Mouse (Mus musculus) ES-Bruce4 (cell line): ENCODE measurements around the gene Atp11c. TPM values are rescaled to one million over a fixed set of nuclear protein-coding genes. Genes with fewer than 3 reads are reported as not detected.
A peak's percentile ranks its signal among the peaks of the same experiment; 100 is the strongest.

ENCODE experiments used
- H3K27ac ChIP-seq: 2 replicates; pipeline ENCODE4 v1.5.1; 2012; ENCODE audit warnings: low read length, inconsistent platforms; ENCODE audit not compliant: insufficient read depth
- H3K27me3 ChIP-seq: 2 replicates; pipeline ENCODE4 v1.6.1; 2012; ENCODE audit warnings: mild to moderate bottlenecking, low read length, inconsistent platforms; ENCODE audit not compliant: control insufficient read depth, poor library complexity, insufficient read depth, severe bottlenecking
- H3K36me3 ChIP-seq: 2 replicates; pipeline ENCODE4 v1.6.1; 2012; ENCODE audit warnings: inconsistent platforms, mild to moderate bottlenecking, low read length, moderate library complexity; ENCODE audit not compliant: control insufficient read depth, poor library complexity, insufficient read depth, severe bottlenecking
- H3K4me1 ChIP-seq: one replicate; pipeline ENCODE4 v1.8.1; 2011; ENCODE audit warnings: low read length; ENCODE audit not compliant: control insufficient read depth, insufficient read depth
- H3K4me3 ChIP-seq: 2 replicates; pipeline ENCODE4 v1.5.1; 2011; ENCODE audit warnings: low read depth, mild to moderate bottlenecking, low read length
- H3K9ac ChIP-seq: 2 replicates; pipeline ENCODE4 v1.6.1; 2012; ENCODE audit warnings: low read depth, mild to moderate bottlenecking, inconsistent platforms; ENCODE audit not compliant: poor library complexity, severe bottlenecking
- H3K9me3 ChIP-seq: replicated peaks from 2 replicates; pipeline ENCODE4 v1.6.1; 2012; ENCODE audit warnings: mild to moderate bottlenecking, low read length, inconsistent platforms; ENCODE audit not compliant: control insufficient read depth, poor library complexity, insufficient read depth, severe bottlenecking
- CTCF ChIP-seq: IDR thresholded peaks from one replicate; pipeline ENCODE4 v1.8.1; 2011; ENCODE audit warnings: low read depth, low read length
- EP300 ChIP-seq: IDR thresholded peaks from 2 replicates; pipeline ENCODE4 v1.6.1; 2011; ENCODE audit warnings: low read depth, low read length; ENCODE audit not compliant: insufficient read depth
- POLR2A ChIP-seq: IDR thresholded peaks from one replicate; pipeline ENCODE4 v1.8.1; 2011; ENCODE audit warnings: low read length; ENCODE audit not compliant: insufficient read depth
- polyA plus RNA-seq: library from polyadenylated mRNA; stranded (reverse); fragments of >200 nt; gene quantifications from 2 replicates; pipeline ENCODE4 v1.2.4, GENCODE M21; 2011; ENCODE audit warnings: low read depth; ENCODE audit not compliant: missing spikeins, insufficient read depth, insufficient read length

The Atp11c gene
- polyA plus RNA-seq, 1 experiment: 17.1 TPM

DNA sequence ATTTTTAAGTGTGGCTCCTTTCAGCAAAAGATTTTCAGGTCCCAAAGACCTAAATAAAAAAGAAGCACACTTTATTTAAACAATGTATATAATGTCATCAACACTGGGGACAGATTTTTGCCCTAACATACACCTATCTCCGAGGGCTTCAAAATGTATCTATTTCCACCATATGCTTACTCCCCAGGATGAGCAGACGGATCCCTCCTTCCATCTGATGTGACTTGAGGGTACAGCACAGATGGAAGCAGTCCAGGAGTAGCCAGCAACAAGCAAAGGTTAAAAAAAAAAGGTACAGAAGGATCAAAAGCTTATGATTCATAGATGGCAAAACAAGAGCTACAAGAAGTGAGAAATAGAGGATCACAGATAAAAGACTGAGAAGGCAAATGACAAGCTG is 300.2 kb downstream of the Atp11c start:
- Histone ChIP-seq H3K9ac (no peak overlapping the region), H3K27me3 (no peaks in the 10 kb centered on the region)
- TF ChIP-seq EP300 (no peak), CTCF (no peak), POLR2A (no peak)

DNA sequence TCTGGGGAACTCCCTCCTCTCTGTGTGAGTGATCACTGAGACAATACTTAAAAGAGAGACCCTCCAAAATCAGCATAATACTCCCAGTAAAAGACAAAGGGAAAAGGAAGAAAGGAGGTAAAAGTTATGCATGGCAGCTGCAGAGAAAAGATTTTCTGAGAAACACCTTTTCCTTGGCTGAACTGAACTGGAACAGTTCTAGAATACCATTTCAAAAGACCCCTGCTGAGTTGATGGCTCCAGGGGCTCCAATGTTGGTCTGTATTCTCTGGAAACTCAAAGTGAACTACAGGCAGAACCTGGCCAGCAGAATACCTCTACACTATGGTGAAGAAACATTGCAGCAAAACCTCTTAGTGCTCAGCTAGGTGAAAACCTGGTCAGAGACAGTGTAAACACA is 337.2 kb downstream of the Atp11c start:
- H3K9me3 ChIP-seq: no peaks in the 10 kb centered on the region
- no peaks in the 10 kb centered on the region for H3K4me1 ChIP-seq
- H3K27me3 ChIP-seq: no peaks in the 10 kb centered on the region
- H3K27ac ChIP-seq: no peak overlapping the region
- H3K36me3 ChIP-seq: no peaks in the 10 kb centered on the region
- H3K9ac ChIP-seq: no peak overlapping the region
- H3K4me3 ChIP-seq: no peak overlapping the region
- no peak for TF ChIP-seq POLR2A
- TF ChIP-seq CTCF: no peak
- TF ChIP-seq EP300: no peak

More for the DNA sequence above, 300.2 kb downstream of the Atp11c start:
- H3K27ac ChIP-seq: no peak overlapping the region
- H3K4me3 ChIP-seq: no peak overlapping the region
- no peaks in the 10 kb centered on the region for H3K9me3 ChIP-seq
- no peaks in the 10 kb centered on the region for H3K36me3 ChIP-seq
- no peaks in the 10 kb centered on the region for H3K4me1 ChIP-seq

DNA sequence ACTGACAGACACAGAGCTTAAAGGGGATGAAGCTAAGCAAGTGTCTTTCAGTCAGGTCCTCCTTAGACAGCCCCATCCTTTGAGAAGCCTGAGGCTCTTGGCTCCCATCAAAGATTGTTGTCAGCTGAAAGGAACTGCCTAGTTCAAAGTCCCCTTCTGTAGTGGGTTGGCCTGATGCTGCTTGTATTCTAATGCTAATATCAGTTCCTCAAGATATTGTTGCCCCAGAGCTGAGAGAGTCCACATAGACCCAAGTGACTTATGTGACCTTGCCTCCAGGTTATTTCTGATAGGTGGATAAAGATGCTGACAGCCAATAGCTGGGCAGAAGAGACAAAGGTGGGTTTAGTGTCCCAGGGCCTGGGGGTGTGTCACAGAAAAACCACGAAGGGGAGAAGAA is 404.8 kb downstream of the Atp11c start:
- no peak overlapping the region for H3K9ac ChIP-seq
- peaks cover 4% of the 10 kb centered on the region for H3K9me3 ChIP-seq
- H3K27me3 ChIP-seq: no peaks in the 10 kb centered on the region
- no peaks in the 10 kb centered on the region for H3K36me3 ChIP-seq
- no peaks in the 10 kb centered on the region for H3K4me1 ChIP-seq
- H3K4me3 ChIP-seq: no peak overlapping the region
- TF ChIP-seq CTCF (no peak), EP300 (0 out of 2 replicates have a peak, but pooled peaks have one; percentile 4)
- no peak overlapping the region for H3K27ac ChIP-seq

DNA sequence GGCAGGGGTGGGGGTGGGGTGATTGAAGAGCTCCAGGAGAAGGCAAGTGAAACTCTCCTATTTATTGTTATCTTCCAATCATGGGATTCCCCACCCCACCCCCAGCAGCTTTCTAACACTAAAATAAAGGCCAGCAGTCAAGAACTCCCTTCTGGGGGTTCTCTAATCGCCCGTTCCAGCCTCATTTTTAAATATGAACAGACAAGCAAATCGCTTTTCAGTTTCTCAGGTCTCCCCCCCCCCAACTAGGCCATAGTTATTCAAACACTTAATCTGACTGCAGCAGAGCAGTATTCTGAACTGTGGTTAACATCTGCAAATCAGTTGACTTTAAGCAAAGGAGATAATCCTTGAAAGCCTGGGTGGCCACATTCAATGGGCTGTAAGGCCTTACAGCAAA is 409.9 kb downstream of the Atp11c start:
- H3K27ac ChIP-seq: no peak overlapping the region
- H3K4me3 ChIP-seq: no peak overlapping the region
- H3K4me1 ChIP-seq: peaks cover 2% of the 10 kb centered on the region
- no peaks in the 10 kb centered on the region for H3K36me3 ChIP-seq
- peaks cover 4% of the 10 kb centered on the region for H3K9me3 ChIP-seq
- H3K9ac ChIP-seq: no peak overlapping the region
- TF ChIP-seq POLR2A (no peak), CTCF (no peak), EP300 (no peak)
- no peaks in the 10 kb centered on the region for H3K27me3 ChIP-seq

DNA sequence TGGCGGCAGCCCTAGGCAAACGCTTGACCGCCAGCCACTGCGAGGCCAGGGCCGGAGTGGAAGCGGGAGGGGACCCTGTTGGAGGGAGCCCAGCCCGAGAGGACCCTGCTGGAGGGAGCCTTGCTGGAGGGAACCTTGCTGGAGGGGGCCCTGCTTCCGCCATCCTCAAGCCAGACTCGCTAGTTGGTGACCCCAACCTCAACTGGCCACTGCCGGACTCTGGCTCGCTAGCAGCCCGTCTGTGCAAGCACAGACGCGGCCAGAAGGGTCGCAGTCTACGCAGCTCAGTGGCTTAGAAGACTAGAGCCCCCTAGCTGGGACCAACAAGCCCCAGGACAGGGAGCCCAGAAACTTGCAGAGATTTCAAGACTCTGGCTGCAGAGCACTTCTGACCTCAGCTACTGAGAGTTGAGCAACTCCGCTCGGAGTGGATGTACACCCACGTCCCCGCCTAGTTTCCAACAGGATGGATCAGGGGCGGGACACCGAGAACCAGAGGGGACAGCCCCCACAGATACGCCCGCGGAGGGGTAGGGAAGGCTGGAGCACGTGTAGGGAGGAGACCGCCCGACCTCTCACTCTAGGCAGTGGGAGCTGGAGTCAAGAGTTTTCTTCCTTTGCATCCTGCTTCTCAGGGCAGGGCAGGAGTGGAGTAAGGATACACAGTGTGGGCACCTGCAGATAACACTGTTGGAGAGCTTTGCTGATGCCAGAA is 413.6 kb downstream of the Atp11c start, which contains the start of gene Mcf2:
Mcf2 (minus strand) TSS at position 346 of the 715 bp plus-strand sequence.
- H3K36me3 ChIP-seq: no peaks in the 10 kb centered on the region
- H3K27me3 ChIP-seq: no peaks in the 10 kb centered on the region
- TF ChIP-seq EP300 (no peak), CTCF (no peak), POLR2A (no peak)
- H3K4me1 ChIP-seq: peaks cover 2% of the 10 kb centered on the region
- peak within 1 kb of the TSS; percentile 52 for H3K9ac ChIP-seq
- H3K27ac ChIP-seq: peak within 1 kb of the TSS; percentile 69
- no peaks in the 10 kb centered on the region for H3K9me3 ChIP-seq
- peak within 1 kb of the TSS; percentile 68 for H3K4me3 ChIP-seq

DNA sequence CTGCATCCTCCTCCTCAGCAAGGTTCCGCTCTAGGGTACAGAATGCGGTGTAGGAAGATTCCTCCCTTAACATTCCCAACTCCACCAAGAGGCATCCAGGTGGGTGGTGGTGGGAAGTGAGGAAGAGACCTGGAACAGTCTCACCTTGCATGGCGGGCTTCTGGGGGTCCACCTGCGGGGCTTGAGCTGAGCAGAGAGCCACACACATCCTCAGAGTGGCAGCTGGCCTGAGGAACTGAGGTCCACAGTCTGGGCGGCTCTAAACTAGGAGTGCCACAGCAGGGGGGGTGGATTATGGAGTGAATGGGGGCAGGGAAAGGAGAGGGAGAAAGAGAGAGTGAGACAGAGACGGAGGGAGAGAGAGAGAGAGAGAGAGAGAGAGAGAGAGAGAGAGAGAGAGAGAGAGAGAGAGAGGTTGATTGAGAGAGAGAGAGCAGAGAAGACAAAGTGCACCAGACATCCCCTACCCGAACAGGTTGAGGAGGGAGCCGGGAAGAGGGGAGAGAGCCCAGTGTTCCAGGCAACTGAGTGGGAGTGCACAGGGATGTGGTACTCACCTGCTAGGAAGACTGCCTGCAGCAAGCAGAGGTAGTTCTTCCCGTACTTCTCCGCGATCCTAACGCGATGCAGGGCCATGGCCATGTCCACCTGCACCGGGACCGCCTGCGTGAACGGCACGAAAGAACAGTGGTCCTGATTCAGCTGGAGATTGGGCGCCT is 414.3 kb downstream of the Atp11c start:
- H3K27me3 ChIP-seq: no peaks in the 10 kb centered on the region
- peak overlapping the region; percentile 52 for H3K9ac ChIP-seq
- peak overlapping the region; percentile 68 for H3K4me3 ChIP-seq
- H3K36me3 ChIP-seq: no peaks in the 10 kb centered on the region
- H3K9me3 ChIP-seq: no peaks in the 10 kb centered on the region
- H3K4me1 ChIP-seq: peaks cover 2% of the 10 kb centered on the region
- no peak for TF ChIP-seq CTCF
- TF ChIP-seq EP300: no peak
- TF ChIP-seq POLR2A: no peak
- H3K27ac ChIP-seq: peak overlapping the region; percentile 69

Other genes with a start within 250 kb of the Atp11c start
- gene Gm7073, start 53.4 kb downstream of the Atp11c start, polyA plus RNA-seq: not detected in 2 replicates